ENCODE assay signal across 29 mouse cellular contexts in the genomic region with DNA sequence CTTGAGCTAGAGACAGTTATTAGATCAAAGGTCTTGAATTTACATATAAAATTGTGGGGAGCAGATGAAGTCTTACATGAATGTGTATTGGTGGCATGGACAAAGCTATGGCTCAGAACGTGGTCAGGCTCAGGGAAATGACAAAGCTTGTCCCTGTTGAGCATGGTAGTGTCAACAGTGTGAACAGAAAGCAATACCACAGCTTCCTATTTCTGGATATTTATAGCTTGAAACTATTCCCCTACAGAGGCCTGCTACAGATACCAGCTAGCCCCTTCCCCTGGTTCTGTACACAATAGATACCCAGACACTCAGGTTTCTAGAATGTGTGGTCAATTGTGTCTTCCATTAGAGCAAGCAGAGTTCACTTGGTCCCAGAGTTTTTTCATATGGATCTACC.
A peak's percentile ranks its signal among the peaks of the same experiment; 100 is the strongest.
DNase-seq lines count a peak whose midpoint lies in the region; ATAC-seq and TF ChIP-seq lines count a peak whose summit lies in the region.
"Had no signal": no experiment of that assay in that cellular context is flagged by ENCODE, and none has a peak within 500 bp of the region (broad histone marks: within the 10 kb centered on the region; RNA-seq: fewer than 3 reads in every experiment).

No protein-coding gene starts in this region.

- H3K27me3 ChIP-seq in liver, embryonic 12.5 days (replicated peaks), result no peaks in the 10 kb centered on the region
- H3K27me3 ChIP-seq in CH12.LX (replicated peaks), result no peaks in the 10 kb centered on the region
- no peaks in the 10 kb centered on the region for H3K27me3 ChIP-seq in megakaryocyte, embryonic 14.5 days (replicated peaks)
- H3K27me3 ChIP-seq in stomach, postnatal 0 days (ENCODE audit: control insufficient read depth, insufficient read depth, low read length), result no peaks in the 10 kb centered on the region
- H3K27me3 ChIP-seq: heart, embryonic 13.5 days; hindbrain, embryonic 13.5 days; intestine, embryonic 15.5 days; Patski had no signal

- H3K36me3 ChIP-seq in liver, embryonic 12.5 days, result no peaks in the 10 kb centered on the region
- H3K36me3 ChIP-seq in CH12.LX (replicated peaks in 1 of 2; ENCODE audit: control insufficient read depth in 1 of 2, insufficient read depth in 1 of 2, low read length in 1 of 2), result no peaks in the 10 kb centered on the region
- no peaks in the 10 kb centered on the region for H3K36me3 ChIP-seq in megakaryocyte, embryonic 14.5 days (replicated peaks; ENCODE audit: low read length)
- H3K36me3 ChIP-seq in stomach, postnatal 0 days (ENCODE audit: control insufficient read depth, insufficient read depth, low read length), result no peaks in the 10 kb centered on the region
- H3K36me3 ChIP-seq: forebrain, embryonic 10.5 days; G1E; heart, embryonic 10.5 days; heart, embryonic 13.5 days; hindbrain, embryonic 13.5 days; intestine, embryonic 15.5 days had no signal

- TF ChIP-seq POLR2A in CH12.LX (IDR thresholded peaks at IDR 0.05; ENCODE audit: low read depth, low read length), result no peak

- peak; percentile 37 for ATAC-seq in liver, embryonic 12.5 days
- peak; percentile 86 to 89 for ATAC-seq in hematopoietic stem cell, adult 5-6 weeks (replicated peaks in 1 of 2; ENCODE audit: insufficient read depth in 1 of 2, low FRiP score in 2 of 2, low TSS enrichment in 1 of 2, low read depth in 1 of 2, poor library complexity in 2 of 2, severe bottlenecking in 2 of 2)
- ATAC-seq in stomach, postnatal 0 days (ENCODE audit: low FRiP score, low TSS enrichment), result no peak
- ATAC-seq: forebrain, embryonic 14.5 days; forebrain, postnatal 0 days; hindbrain, embryonic 16.5 days; Patski had no signal

- no peak overlapping the region for H3K9ac ChIP-seq in liver, embryonic 12.5 days
- H3K9ac ChIP-seq in CH12.LX (ENCODE audit: insufficient read depth, low read depth), result no peak overlapping the region
- H3K9ac ChIP-seq in stomach, postnatal 0 days (ENCODE audit: low read length), result no peak overlapping the region
- H3K9ac ChIP-seq: forebrain, postnatal 0 days; heart, embryonic 13.5 days; hindbrain, embryonic 13.5 days; intestine, embryonic 15.5 days had no signal

- no peaks in the 10 kb centered on the region for H3K9me3 ChIP-seq in liver, embryonic 12.5 days (replicated peaks)
- H3K9me3 ChIP-seq in CH12.LX (replicated peaks; ENCODE audit: low read length), result no peaks in the 10 kb centered on the region
- no peaks in the 10 kb centered on the region for H3K9me3 ChIP-seq in megakaryocyte, embryonic 14.5 days
- no peaks in the 10 kb centered on the region for H3K9me3 ChIP-seq in stomach, postnatal 0 days (ENCODE audit: control insufficient read depth, low read length)
- H3K9me3 ChIP-seq: forebrain, embryonic 10.5 days; G1E; heart, embryonic 10.5 days; heart, embryonic 13.5 days; hindbrain, embryonic 13.5 days; intestine, embryonic 15.5 days had no signal

- no peak for TF ChIP-seq EP300 in CH12.LX (IDR thresholded peaks at IDR 0.05; ENCODE audit: low read length)
- TF ChIP-seq EP300 in stomach, postnatal 0 days (optimal IDR thresholded peaks at IDR 0.05), result no peak

- in situ Hi-C loops in CH12.LX (cut with MboI; ENCODE audit: low pct_ligation_motif_present, low pct_unique_long_range_greater_than_20kb, low sequenced_read_pairs), result no loop called here

- dilution Hi-C loops in CH12.LX (cut with MboI; ENCODE audit: extremely low pct_ligation_motif_present, extremely low pct_unique_long_range_greater_than_20kb, low sequenced_read_pairs), result no loop called here

- no peak for TF ChIP-seq CTCF in CH12.LX (conservative IDR thresholded peaks at IDR 0.05 in 1 of 2, IDR thresholded peaks at IDR 0.05 in 1 of 2; ENCODE audit: low read depth in 2 of 2, low read length in 2 of 2)
- no peak for TF ChIP-seq CTCF in stomach, postnatal 0 days (IDR thresholded peaks at IDR 0.05; ENCODE audit: low read depth)

- 23% methylated on average over 1 of the region's 1 CpGs for WGBS in liver, embryonic 12.5 days (ENCODE audit: insufficient replicate concordance)
- WGBS in stomach, postnatal 0 days, result 66% methylated on average over 1 of the region's 1 CpGs

- peaks cover 3% of the 10 kb centered on the region; the same call in 1 of the 2 replicates for H3K4me1 ChIP-seq in liver, embryonic 12.5 days
- peaks cover 0 to 37% of the 10 kb centered on the region in 2 experiments; a peak in 3 of 4 replicates for H3K4me1 ChIP-seq in CH12.LX (ENCODE audit: control insufficient read depth in 1 of 2, insufficient read depth in 2 of 2)
- peaks cover 80% of the 10 kb centered on the region for H3K4me1 ChIP-seq in megakaryocyte, embryonic 14.5 days
- H3K4me1 ChIP-seq in stomach, postnatal 0 days (replicated peaks; ENCODE audit: control insufficient read depth, insufficient read depth), result no peaks in the 10 kb centered on the region
- H3K4me1 ChIP-seq: forebrain, embryonic 10.5 days; heart, embryonic 10.5 days; heart, embryonic 13.5 days; hindbrain, embryonic 13.5 days; intestine, embryonic 15.5 days had no signal

- H3K4me2 ChIP-seq in liver, embryonic 12.5 days, result no peak overlapping the region
- no peak overlapping the region for H3K4me2 ChIP-seq in CH12.LX (ENCODE audit: insufficient read depth, low read depth, poor library complexity, severe bottlenecking)
- H3K4me2 ChIP-seq in stomach, postnatal 0 days (replicated peaks; ENCODE audit: low read depth), result no peak overlapping the region
- H3K4me2 ChIP-seq: heart, embryonic 13.5 days; hindbrain, embryonic 13.5 days; intestine, embryonic 15.5 days had no signal

- no peak for DNase-seq in liver
- DNase-seq in CH12.LX (ENCODE audit: extremely low read depth), result peak; percentile 23
- DNase-seq in T-cell, adult 2 months (ENCODE audit: low spot score), result no peak
- DNase-seq in stomach, postnatal 0 days (ENCODE audit: low spot score), result no peak
- no peak for DNase-seq in kidney, adult 11 months
- DNase-seq: adrenal gland, adult 2 months; adrenal gland, postnatal 14 days; cerebellum, adult 11-12 months; cerebellum, adult 8-10 months; cerebellum, postnatal 10 days; cerebellum, postnatal 36 days; forebrain, postnatal 0 days; gastrocnemius, adult 2 months; gastrocnemius, postnatal 14 days; heart, adult 18-20 months; heart, postnatal 14 days; heart, postnatal 4 days had no signal

- TF ChIP-seq RAD21 in CH12.LX (IDR thresholded peaks at IDR 0.05; ENCODE audit: low read depth, low read length), result no peak

- no peaks in the 10 kb centered on the region for H3K79me2 ChIP-seq in CH12.LX (replicated peaks; ENCODE audit: control insufficient read depth, extremely low read depth, insufficient read depth, poor library complexity, severe bottlenecking)

- H3K4me3 ChIP-seq in liver, embryonic 12.5 days, result no peak overlapping the region
- H3K4me3 ChIP-seq in CH12.LX (replicated peaks in 1 of 3; ENCODE audit: low read depth in 2 of 3, low read length in 2 of 3, poor library complexity in 1 of 3), result no peak overlapping the region
- H3K4me3 ChIP-seq in megakaryocyte, embryonic 14.5 days (replicated peaks), result peak overlapping the region; percentile 73
- H3K4me3 ChIP-seq in stomach, postnatal 0 days (ENCODE audit: low read depth, low read length), result no peak overlapping the region
- H3K4me3 ChIP-seq: forebrain, embryonic 10.5 days; gastrocnemius, adult 2 months; heart, embryonic 10.5 days; heart, embryonic 13.5 days; hindbrain, embryonic 13.5 days; intestine, embryonic 15.5 days had no signal

- H3K27ac ChIP-seq in liver, embryonic 12.5 days, result no peak overlapping the region
- H3K27ac ChIP-seq in CH12.LX (ENCODE audit: insufficient read depth, low read depth), result no peak overlapping the region
- no peak overlapping the region for H3K27ac ChIP-seq in stomach, postnatal 0 days (replicated peaks)
- H3K27ac ChIP-seq: forebrain, embryonic 10.5 days; gastrocnemius, adult 2 months; heart, embryonic 10.5 days; heart, embryonic 13.5 days; hindbrain, embryonic 13.5 days; intestine, embryonic 15.5 days had no signal

TF ChIP-seq in CH12.LX, 34 proteins besides CTCF, POLR2A, EP300 and RAD21:
- TF ChIP-seq SMC3 (IDR thresholded peaks at IDR 0.05; ENCODE audit: low read depth, low read length) (no peak), CHD1 (IDR thresholded peaks at IDR 0.05; ENCODE audit: low read depth, low read length) (no peak), MXI1 (IDR thresholded peaks at IDR 0.05; ENCODE audit: low read depth, low read length) (no peak), TBP (conservative IDR thresholded peaks at IDR 0.05; ENCODE audit: low read depth, low read length) (no peak), NRF1 (IDR thresholded peaks at IDR 0.05; ENCODE audit: low read depth, low read length) (no peak), GABPA (IDR thresholded peaks at IDR 0.05; ENCODE audit: insufficient replicate concordance, low read depth, low read length) (no peak), CHD2 (IDR thresholded peaks at IDR 0.05; ENCODE audit: low read length) (no peak), MEF2A (IDR thresholded peaks at IDR 0.05; ENCODE audit: borderline replicate concordance, low read depth, low read length) (no peak; the same call in 1 of the 2 replicates), HCFC1 (IDR thresholded peaks at IDR 0.05; ENCODE audit: low read depth, low read length) (no peak), JUN (IDR thresholded peaks at IDR 0.05; ENCODE audit: insufficient read depth, low read depth, low read length) (no peak), POLR2AphosphoS2 (IDR thresholded peaks at IDR 0.05; ENCODE audit: low read depth, low read length) (no peak), USF2 (conservative IDR thresholded peaks at IDR 0.05; ENCODE audit: low read depth, low read length) (no peak), UBTF (IDR thresholded peaks at IDR 0.05; ENCODE audit: low read depth, low read length) (no peak), ZNF384 (IDR thresholded peaks at IDR 0.05; ENCODE audit: low read depth, low read length) (no peak), SIN3A (IDR thresholded peaks at IDR 0.05; ENCODE audit: low read length) (no peak), ZKSCAN1 (IDR thresholded peaks at IDR 0.05; ENCODE audit: borderline replicate concordance, low read depth, low read length) (no peak), TCF12 (IDR thresholded peaks at IDR 0.05; ENCODE audit: low read depth, low read length) (no peak), PAX5 (IDR thresholded peaks at IDR 0.05; ENCODE audit: low read length) (no peak), IRF4 (IDR thresholded peaks at IDR 0.05; ENCODE audit: low read depth, low read length) (no peak)
